Comparison of ENCODE assay signal across 8 mouse cellular contexts in the genomic region with DNA sequence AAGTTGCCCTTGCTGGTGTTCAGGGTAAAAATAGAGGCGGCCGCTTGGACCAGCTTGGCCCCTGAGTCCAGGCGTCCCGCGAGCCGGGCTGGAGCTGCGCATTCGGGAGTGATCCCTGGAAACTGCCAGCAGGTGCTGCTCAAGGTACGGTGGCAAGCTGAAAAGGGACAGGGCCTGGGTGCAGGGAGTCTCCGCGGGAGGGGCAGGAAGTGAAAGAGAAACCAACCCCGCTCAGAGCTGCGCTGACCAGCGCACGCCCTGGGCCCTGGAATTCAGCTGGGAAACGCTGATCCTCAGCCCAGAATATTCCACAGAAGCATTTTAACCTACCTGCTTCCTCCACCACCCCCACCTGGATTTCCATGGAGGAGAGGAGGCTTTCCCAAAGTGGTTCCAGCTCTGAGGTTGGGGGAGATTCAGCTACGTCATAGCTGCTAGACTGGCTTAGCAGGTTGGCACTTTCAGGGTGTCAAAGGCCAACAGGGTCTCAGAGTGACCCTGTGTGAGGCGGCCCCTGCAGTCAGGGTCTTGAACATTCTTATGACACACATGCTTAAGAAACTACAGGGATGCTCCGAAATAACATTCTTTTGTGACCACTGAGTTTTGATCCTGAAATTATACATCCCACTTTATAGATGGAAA. TPM values are rescaled to one million over a fixed set of nuclear protein-coding genes. Genes with fewer than 3 reads are reported as not detected.
A peak's percentile ranks its signal among the peaks of the same experiment; 100 is the strongest.
DNase-seq lines count a peak whose midpoint lies in the region; ATAC-seq and TF ChIP-seq lines count a peak whose summit lies in the region.

No protein-coding gene starts in this region.

- H3K9ac ChIP-seq in hindbrain, embryonic 14.5 days = peak overlapping the region; percentile 61

- peaks cover 14% of the 10 kb centered on the region for H3K27me3 ChIP-seq in hindbrain, embryonic 14.5 days (ENCODE audit: control insufficient read depth, insufficient read depth, low read length)

- no peaks in the 10 kb centered on the region for H3K36me3 ChIP-seq in hindbrain, embryonic 14.5 days (replicated peaks; ENCODE audit: control insufficient read depth, insufficient read depth)

- TF ChIP-seq CTCF in gastrocnemius, adult 2 months (IDR thresholded peaks at IDR 0.05) = peak; percentile 59

- no peaks in the 10 kb centered on the region for H3K9me3 ChIP-seq in hindbrain, embryonic 14.5 days (ENCODE audit: control insufficient read depth, low read length)

- intact Hi-C loops in gastrocnemius, adult 2 months (cut with DNase I) = loop anchor here (10.0 kb wide), 1 partner anchor 752 kb away; no protein-coding TSS in a partner anchor
- intact Hi-C loops in left cerebral cortex, postnatal 10 days (cut with DNase I) = loop anchor here (10.0 kb wide), 1 partner anchor 632 kb away; no protein-coding TSS in a partner anchor

- H3K27ac ChIP-seq in gastrocnemius, adult 2 months = peak overlapping the region; percentile 76
- H3K27ac ChIP-seq in hindbrain, embryonic 14.5 days = no peak overlapping the region

- peak overlapping the region; percentile 96 for H3K4me2 ChIP-seq in hindbrain, embryonic 14.5 days (replicated peaks)

- DNase-seq in T-cell, adult 2 months (ENCODE audit: low spot score) = peak; percentile 61
- DNase-seq in cerebellum, postnatal 14 days = peak; percentile 79 to 80
- DNase-seq in gastrocnemius, adult 2 months = peak; percentile 75
- DNase-seq in hindbrain, embryonic 14.5 days (ENCODE audit: low spot score) = peak; percentile 67
- DNase-seq in left cerebral cortex, postnatal 10 days (ENCODE audit: extremely low spot score in 1 of 2, low spot score in 2 of 2) = peak; percentile 52 to 79
- peak; percentile 81 for DNase-seq in right cerebral cortex, adult 18-20 months
- DNase-seq in urinary bladder, postnatal 25 days (ENCODE audit: low spot score) = peak; percentile 59

- WGBS in hindbrain, embryonic 14.5 days = 6% methylated on average over 19 of the region's 19 CpGs

- ATAC-seq in hindbrain, embryonic 14.5 days (ENCODE audit: low FRiP score) = peak; percentile 94
- ATAC-seq in megakaryocyte, adult 5-6 weeks (ENCODE audit: poor library complexity, severe bottlenecking) = peak; percentile 95

- peak overlapping the region; percentile 75 for H3K4me3 ChIP-seq in gastrocnemius, adult 2 months
- H3K4me3 ChIP-seq in hindbrain, embryonic 14.5 days (replicated peaks; ENCODE audit: low read length) = peak overlapping the region; percentile 49

- peaks cover 11% of the 10 kb centered on the region; the same call in 1 of the 2 replicates for H3K4me1 ChIP-seq in hindbrain, embryonic 14.5 days (replicated peaks; ENCODE audit: control insufficient read depth, insufficient read depth, low read length)

RNA-seq across cellular contexts. Expression of a gene that starts 0.7 kb away (rescaled TPM):
- total RNA-seq in gastrocnemius, adult 2 months (2021) = 1 to 10 TPM in 1 of 2 experiments, under 1 TPM in 1; 0.92 to 1.7 TPM
- 1.1 TPM in 2 replicates for polyA plus RNA-seq in hindbrain, embryonic 14.5 days (2014; fragmentation: Nextera tagmentation; extraction: Ambion mirVana)
- total RNA-seq in left cerebral cortex, postnatal 10 days (2021) = 10 to 100 TPM in 1 of 2 experiments, 1 to 10 TPM in 1; 8.9 to 10.8 TPM
- total RNA-seq in megakaryocyte, adult 5-6 weeks (2015) = 6.1 and 9.2 TPM in 2 replicates
- 2.6 and 5.4 TPM in 2 replicates for total RNA-seq in megakaryocyte, adult 5-6 weeks (2017)
